Mouse (Mus musculus): Measurements from ENCODE around the gene Rab3ip. TPM values are rescaled to one million over a fixed set of nuclear protein-coding genes. Genes with fewer than 3 reads are reported as not detected.

Rab3ip gene
- polyA plus RNA-seq (2015; fragmentation: Nextera tagmentation; extraction: Ambion mirVana) = 43.1 and 45.7 TPM in 2 replicates

GRCm38 (mm10) chr10:116950009-116950769 is at the start of gene Rab3ip:
Gene Rab3ip, minus strand, starts transcription at chr10:116950769.
- H3K27ac ChIP-seq = peak within 1 kb of the TSS; percentile 92
- under 1% methylated on average over 51 of the region's 103 CpGs for WGBS
- H3K4me3 ChIP-seq = peak within 1 kb of the TSS; percentile 70
- ATAC-seq = peak; percentile 96
- no peaks in the 10 kb centered on the region for H3K27me3 ChIP-seq
- H3K36me3 ChIP-seq (ENCODE audit: poor library complexity, severe bottlenecking) = no peaks in the 10 kb centered on the region
- H3K9ac ChIP-seq = peak within 1 kb of the TSS; percentile 73
- peak within 1 kb of the TSS; percentile 74 for H3K4me2 ChIP-seq
- H3K4me1 ChIP-seq = peaks cover 14% of the 10 kb centered on the region
- no peaks in the 10 kb centered on the region for H3K9me3 ChIP-seq (replicated peaks)

GRCm38 (mm10) chr10:116998716-116999455 is 48.3 kb upstream of the Rab3ip start:
- WGBS = 87% methylated on average over 17 of the region's 17 CpGs
- H3K27ac ChIP-seq = no peak overlapping the region
- H3K4me3 ChIP-seq = no peak overlapping the region
- no peak overlapping the region for H3K9ac ChIP-seq
- H3K9me3 ChIP-seq (replicated peaks) = no peaks in the 10 kb centered on the region
- H3K4me2 ChIP-seq = no peak overlapping the region
- no peaks in the 10 kb centered on the region for H3K36me3 ChIP-seq (ENCODE audit: poor library complexity, severe bottlenecking)
- H3K4me1 ChIP-seq = no peaks in the 10 kb centered on the region
- no peak for ATAC-seq
- no peaks in the 10 kb centered on the region for H3K27me3 ChIP-seq

- Histone ChIP-seq H3K9me3 (replicated peaks) (no peaks in the 10 kb centered on the region), H3K4me2 (no peak overlapping the region), H3K9ac (no peak overlapping the region), H3K27me3 (no peaks in the 10 kb centered on the region), H3K36me3 (ENCODE audit: poor library complexity, severe bottlenecking) (no peaks in the 10 kb centered on the region), H3K4me1 (no peaks in the 10 kb centered on the region), H3K27ac (no peak overlapping the region), H3K4me3 (no peak overlapping the region)
- WGBS = 80% methylated on average over 6 of the region's 6 CpGs
- no peak for ATAC-seq
Observed at GRCm38 (mm10) chr10:116996236-116996600, 45.6 kb upstream of the Rab3ip start.

- H3K4me3 ChIP-seq = no peak overlapping the region
- no peaks in the 10 kb centered on the region for H3K4me1 ChIP-seq
- H3K36me3 ChIP-seq (ENCODE audit: poor library complexity, severe bottlenecking) = no peaks in the 10 kb centered on the region
- no peak overlapping the region for H3K27ac ChIP-seq
- 73% methylated on average over 6 of the region's 6 CpGs for WGBS
- H3K9me3 ChIP-seq (replicated peaks) = no peaks in the 10 kb centered on the region
- H3K4me2 ChIP-seq = no peak overlapping the region
- no peak overlapping the region for H3K9ac ChIP-seq
- no peaks in the 10 kb centered on the region for H3K27me3 ChIP-seq
- no peak for ATAC-seq
Observed at GRCm38 (mm10) chr10:116995584-116996235, 45.1 kb upstream of the Rab3ip start.

- Histone ChIP-seq H3K4me3 (no peak overlapping the region), H3K27me3 (no peaks in the 10 kb centered on the region), H3K9ac (no peak overlapping the region), H3K9me3 (replicated peaks) (no peaks in the 10 kb centered on the region), H3K36me3 (ENCODE audit: poor library complexity, severe bottlenecking) (no peaks in the 10 kb centered on the region), H3K4me2 (no peak overlapping the region), H3K4me1 (no peaks in the 10 kb centered on the region), H3K27ac (no peak overlapping the region)
- WGBS = 85% methylated on average over 5 of the region's 5 CpGs
- ATAC-seq = no peak
Observed at GRCm38 (mm10) chr10:116995162-116995561, 44.6 kb upstream of the Rab3ip start.

GRCm38 (mm10) chr10:116993971-116994370 is 43.4 kb upstream of the Rab3ip start:
- no peak for ATAC-seq
- Histone ChIP-seq H3K27me3 (no peaks in the 10 kb centered on the region), H3K4me3 (no peak overlapping the region), H3K9me3 (replicated peaks) (no peaks in the 10 kb centered on the region), H3K36me3 (ENCODE audit: poor library complexity, severe bottlenecking) (no peaks in the 10 kb centered on the region), H3K4me1 (no peaks in the 10 kb centered on the region), H3K4me2 (no peak overlapping the region), H3K9ac (no peak overlapping the region), H3K27ac (no peak overlapping the region)
- 88% methylated on average over 8 of the region's 8 CpGs for WGBS

GRCm38 (mm10) chr10:116986264-116987082 is 35.9 kb upstream of the Rab3ip start, which contains the start of gene Best3:
Gene Best3, plus strand, starts transcription at chr10:116986314.
- Histone ChIP-seq H3K27me3 (no peaks in the 10 kb centered on the region), H3K9me3 (replicated peaks) (no peaks in the 10 kb centered on the region), H3K4me1 (peaks cover 15% of the 10 kb centered on the region), H3K4me3 (no peak within 1 kb of the TSS), H3K4me2 (peak within 1 kb of the TSS; percentile 16; the same call in 1 of the 2 replicates), H3K36me3 (ENCODE audit: poor library complexity, severe bottlenecking) (no peaks in the 10 kb centered on the region), H3K9ac (no peak within 1 kb of the TSS), H3K27ac (no peak within 1 kb of the TSS)
- WGBS = 43% methylated on average over 21 of the region's 21 CpGs
- no peak for ATAC-seq

- WGBS = 63% methylated on average over 12 of the region's 12 CpGs
- Histone ChIP-seq H3K27ac (no peak overlapping the region), H3K9me3 (replicated peaks) (no peaks in the 10 kb centered on the region), H3K9ac (no peak overlapping the region), H3K4me2 (no peak overlapping the region), H3K4me1 (peaks cover 15% of the 10 kb centered on the region), H3K36me3 (ENCODE audit: poor library complexity, severe bottlenecking) (no peaks in the 10 kb centered on the region), H3K27me3 (no peaks in the 10 kb centered on the region), H3K4me3 (no peak overlapping the region)
- no peak for ATAC-seq
Observed at GRCm38 (mm10) chr10:116984836-116985235, 34.3 kb upstream of the Rab3ip start.

- Histone ChIP-seq H3K36me3 (ENCODE audit: poor library complexity, severe bottlenecking) (no peaks in the 10 kb centered on the region), H3K27me3 (no peaks in the 10 kb centered on the region), H3K4me2 (no peak overlapping the region), H3K9ac (no peak overlapping the region), H3K4me1 (peaks cover 14% of the 10 kb centered on the region), H3K4me3 (no peak overlapping the region), H3K9me3 (replicated peaks) (no peaks in the 10 kb centered on the region), H3K27ac (no peak overlapping the region)
- ATAC-seq = no peak
- 73% methylated on average over 3 of the region's 4 CpGs for WGBS
Observed at GRCm38 (mm10) chr10:116982526-116982925, 32.0 kb upstream of the Rab3ip start.

- Histone ChIP-seq H3K27ac (no peak overlapping the region), H3K9me3 (replicated peaks) (no peaks in the 10 kb centered on the region), H3K4me3 (no peak overlapping the region), H3K4me1 (no peaks in the 10 kb centered on the region), H3K27me3 (no peaks in the 10 kb centered on the region), H3K36me3 (ENCODE audit: poor library complexity, severe bottlenecking) (no peaks in the 10 kb centered on the region), H3K9ac (no peak overlapping the region), H3K4me2 (no peak overlapping the region)
- WGBS = 69% methylated on average over 3 of the region's 3 CpGs
- no peak for ATAC-seq
Observed at GRCm38 (mm10) chr10:116980888-116981287, 30.3 kb upstream of the Rab3ip start.

- no peak overlapping the region for H3K4me2 ChIP-seq
- H3K4me3 ChIP-seq = no peak overlapping the region
- no peaks in the 10 kb centered on the region for H3K27me3 ChIP-seq
- WGBS = 85% methylated on average over 4 of the region's 4 CpGs
- H3K36me3 ChIP-seq (ENCODE audit: poor library complexity, severe bottlenecking) = no peaks in the 10 kb centered on the region
- H3K27ac ChIP-seq = no peak overlapping the region
- no peaks in the 10 kb centered on the region for H3K4me1 ChIP-seq
- H3K9me3 ChIP-seq (replicated peaks) = no peaks in the 10 kb centered on the region
- no peak for ATAC-seq
- H3K9ac ChIP-seq = no peak overlapping the region
Observed at GRCm38 (mm10) chr10:116980273-116980672, 29.7 kb upstream of the Rab3ip start.
